Mouse (Mus musculus): Measurements from ENCODE around the gene Fiz1.
A peak's percentile ranks its signal among the peaks of the same experiment; 100 is the strongest.

The Fiz1 gene

GRCm38 (mm10) chr7:5014251-5015117 lies at the start of gene Fiz1, which contains the start of gene Zfp524:
Gene Fiz1, minus strand, starts transcription at chr7:5014697.
Gene Zfp524, plus strand, starts transcription at chr7:5014415.
- DNase-seq (ENCODE audit: extremely low read depth, insufficient read length, low spot score): peak; percentile 96

GRCm38 (mm10) chr7:5062360-5063001 lies 48.0 kb upstream of the Fiz1 start:
- peak; percentile 90 for DNase-seq (ENCODE audit: extremely low read depth, insufficient read length, low spot score)

GRCm38 (mm10) chr7:5061774-5062359 lies 47.4 kb upstream of the Fiz1 start, which contains the start of gene U2af2:
Gene U2af2, plus strand, starts transcription at chr7:5062143.
- peak; percentile 92 for DNase-seq (ENCODE audit: extremely low read depth, insufficient read length, low spot score)

- peak; percentile 94 for DNase-seq (ENCODE audit: extremely low read depth, insufficient read length, low spot score)
Observed at GRCm38 (mm10) chr7:5060944-5061773, 46.7 kb upstream of the Fiz1 start.

- peak; percentile 83 for DNase-seq (ENCODE audit: extremely low read depth, insufficient read length, low spot score)
Observed at GRCm38 (mm10) chr7:5060239-5060731, 45.8 kb upstream of the Fiz1 start.

GRCm38 (mm10) chr7:5059421-5059820 lies 44.9 kb upstream of the Fiz1 start:
- DNase-seq (ENCODE audit: extremely low read depth, insufficient read length, low spot score): no peak

GRCm38 (mm10) chr7:5058631-5059030 lies 44.1 kb upstream of the Fiz1 start:
- DNase-seq (ENCODE audit: extremely low read depth, insufficient read length, low spot score): no peak

- no peak for DNase-seq (ENCODE audit: extremely low read depth, insufficient read length, low spot score)
Observed at GRCm38 (mm10) chr7:5057804-5058203, 43.3 kb upstream of the Fiz1 start.

- DNase-seq (ENCODE audit: extremely low read depth, insufficient read length, low spot score): no peak
Observed at GRCm38 (mm10) chr7:5057381-5057780, 42.9 kb upstream of the Fiz1 start.

- DNase-seq (ENCODE audit: extremely low read depth, insufficient read length, low spot score): no peak
Observed at GRCm38 (mm10) chr7:5056651-5057263, 42.3 kb upstream of the Fiz1 start.

- no peak for DNase-seq (ENCODE audit: extremely low read depth, insufficient read length, low spot score)
Observed at GRCm38 (mm10) chr7:5053456-5054179, 39.1 kb upstream of the Fiz1 start.

GRCm38 (mm10) chr7:5052931-5053343 lies 38.4 kb upstream of the Fiz1 start:
- DNase-seq (ENCODE audit: extremely low read depth, insufficient read length, low spot score): no peak

GRCm38 (mm10) chr7:5052438-5052837 lies 37.9 kb upstream of the Fiz1 start:
- DNase-seq (ENCODE audit: extremely low read depth, insufficient read length, low spot score): no peak

GRCm38 (mm10) chr7:5051193-5052192 lies 37.0 kb upstream of the Fiz1 start, which contains the start of gene Zfp580:
Gene Zfp580, plus strand, starts transcription at chr7:5051538.
- DNase-seq (ENCODE audit: extremely low read depth, insufficient read length, low spot score): peak; percentile 79

- no peak for DNase-seq (ENCODE audit: extremely low read depth, insufficient read length, low spot score)
Observed at GRCm38 (mm10) chr7:5047313-5047712, 32.8 kb upstream of the Fiz1 start.

GRCm38 (mm10) chr7:5046112-5046511 lies 31.6 kb upstream of the Fiz1 start:
- no peak for DNase-seq (ENCODE audit: extremely low read depth, insufficient read length, low spot score)

GRCm38 (mm10) chr7:5044981-5045380 lies 30.5 kb upstream of the Fiz1 start:
- no peak for DNase-seq (ENCODE audit: extremely low read depth, insufficient read length, low spot score)

- DNase-seq (ENCODE audit: extremely low read depth, insufficient read length, low spot score): no peak
Observed at GRCm38 (mm10) chr7:5038940-5039339, 24.4 kb upstream of the Fiz1 start.

Data from 3134 (cell line).